Mouse (Mus musculus): Measurements from ENCODE around the gene Selenos. TPM values are rescaled to one million over a fixed set of nuclear protein-coding genes. Genes with fewer than 3 reads are reported as not detected.

Gene Selenos
- polyA plus RNA-seq (2012; rRNA removed), result 80.4 and 81.2 TPM in 2 replicates

DNA sequence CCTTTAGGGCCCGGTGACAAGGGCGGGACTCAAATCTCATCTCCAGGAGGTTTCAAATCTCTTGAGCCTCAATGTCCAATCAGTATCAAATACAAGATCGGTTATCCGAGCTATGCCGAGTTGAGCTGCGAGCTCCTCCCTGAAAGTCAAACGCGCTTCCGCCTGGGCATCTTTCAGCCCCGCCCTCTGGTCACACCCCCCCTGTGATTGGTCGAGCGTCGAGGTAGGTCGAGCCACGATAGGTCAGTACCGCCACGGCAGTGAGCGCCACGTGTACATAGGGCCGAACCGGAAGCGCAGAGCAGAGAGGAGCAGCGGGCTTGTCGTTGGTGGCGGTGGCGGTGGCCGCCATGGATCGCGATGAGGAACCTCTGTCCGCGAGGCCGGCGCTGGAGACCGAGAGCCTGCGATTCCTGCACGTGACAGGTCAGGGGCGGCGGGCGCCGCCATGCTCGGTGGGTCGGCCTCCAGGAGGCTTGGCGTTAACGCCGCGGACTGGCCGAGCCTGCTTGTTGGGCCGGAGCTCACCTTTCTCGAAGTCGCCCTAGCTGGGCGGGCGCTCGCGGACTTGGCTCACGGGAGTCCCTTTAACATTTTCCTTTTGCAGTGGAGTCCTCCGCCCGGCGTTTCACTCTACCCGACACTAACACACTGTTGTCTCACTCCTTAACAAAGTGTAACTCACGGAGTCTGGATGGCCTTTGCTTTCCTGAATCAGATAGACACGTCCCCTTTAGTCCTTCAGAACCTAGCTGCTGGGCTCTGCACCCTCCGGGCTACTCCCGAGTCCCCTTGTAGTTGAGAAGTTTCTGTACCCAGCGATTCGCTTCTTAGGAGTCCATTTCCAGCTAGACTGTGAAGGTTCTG is at the start of gene Selenos:
TSS of gene Selenos (plus strand) at position 286 of the 867 bp plus-strand sequence.

DNA sequence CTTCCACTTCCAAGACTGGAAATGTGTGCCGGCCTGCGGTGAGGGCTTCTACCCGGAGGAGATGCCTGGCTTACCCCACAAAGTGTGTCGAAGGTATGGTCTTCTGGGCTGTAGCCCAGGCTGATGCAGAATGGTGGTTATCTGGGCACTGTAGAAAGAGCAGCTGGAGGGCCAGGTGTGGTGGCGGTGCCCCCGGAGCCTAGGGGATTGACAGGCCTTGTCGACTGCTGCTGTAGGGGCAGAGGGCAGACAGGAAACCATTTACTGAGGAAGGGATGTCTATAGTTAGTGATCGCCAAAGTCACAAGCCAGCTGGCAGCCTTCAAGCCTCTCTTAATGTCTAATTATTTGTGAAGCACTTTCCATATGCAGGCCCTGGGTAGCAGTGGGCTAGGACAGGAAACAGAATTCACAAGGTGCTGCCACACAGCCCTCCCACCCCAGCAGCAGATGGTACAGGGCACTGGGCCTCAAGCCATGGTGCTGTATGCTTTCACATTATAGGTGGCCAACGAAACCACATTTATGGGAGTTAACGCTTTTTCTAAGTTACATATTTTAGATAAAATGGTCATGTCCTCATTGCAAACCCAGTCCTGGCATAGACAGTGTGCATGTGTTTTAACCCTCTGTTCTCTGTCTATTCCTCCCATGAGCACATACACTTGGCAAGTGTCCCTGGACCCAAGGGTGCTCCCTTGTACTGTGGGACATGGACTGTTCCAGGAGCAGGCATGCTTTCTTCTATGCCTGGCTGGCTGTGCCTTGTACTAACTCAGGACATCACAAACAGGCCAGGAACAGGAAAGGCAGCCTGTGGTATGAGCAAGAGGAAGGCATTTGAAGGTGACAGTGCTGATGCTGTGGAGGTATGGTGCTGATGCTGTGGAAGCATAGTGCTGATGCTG is 35.6 kb upstream of the Selenos start, which contains the start of gene Gm45213:
TSS of gene Gm45213 (plus strand) at position 51 of the 908 bp plus-strand sequence.

DNA sequence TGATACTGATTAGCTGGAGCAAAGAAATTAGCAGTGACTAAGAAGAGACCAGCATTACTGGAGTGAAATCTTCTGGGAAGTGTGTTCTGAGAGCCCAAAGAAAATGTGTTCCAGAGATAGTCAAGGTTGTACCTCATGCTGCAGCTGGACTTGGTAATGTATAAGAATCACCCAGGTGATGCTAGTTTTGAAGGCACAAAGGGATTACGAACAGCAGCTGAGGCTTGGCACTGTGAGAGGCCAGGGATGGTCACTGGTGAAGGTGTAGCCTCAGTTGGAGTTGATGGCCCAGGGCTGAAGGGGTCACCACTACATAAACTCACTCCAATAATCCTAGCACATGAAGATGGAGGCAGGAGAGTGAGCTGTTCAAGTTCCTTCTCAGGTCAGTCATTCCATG is 20.7 kb upstream of the Selenos start, which contains the start of gene Snrpa1:
TSS of gene Snrpa1 (plus strand) at position 301 of the 400 bp plus-strand sequence.

DNA sequence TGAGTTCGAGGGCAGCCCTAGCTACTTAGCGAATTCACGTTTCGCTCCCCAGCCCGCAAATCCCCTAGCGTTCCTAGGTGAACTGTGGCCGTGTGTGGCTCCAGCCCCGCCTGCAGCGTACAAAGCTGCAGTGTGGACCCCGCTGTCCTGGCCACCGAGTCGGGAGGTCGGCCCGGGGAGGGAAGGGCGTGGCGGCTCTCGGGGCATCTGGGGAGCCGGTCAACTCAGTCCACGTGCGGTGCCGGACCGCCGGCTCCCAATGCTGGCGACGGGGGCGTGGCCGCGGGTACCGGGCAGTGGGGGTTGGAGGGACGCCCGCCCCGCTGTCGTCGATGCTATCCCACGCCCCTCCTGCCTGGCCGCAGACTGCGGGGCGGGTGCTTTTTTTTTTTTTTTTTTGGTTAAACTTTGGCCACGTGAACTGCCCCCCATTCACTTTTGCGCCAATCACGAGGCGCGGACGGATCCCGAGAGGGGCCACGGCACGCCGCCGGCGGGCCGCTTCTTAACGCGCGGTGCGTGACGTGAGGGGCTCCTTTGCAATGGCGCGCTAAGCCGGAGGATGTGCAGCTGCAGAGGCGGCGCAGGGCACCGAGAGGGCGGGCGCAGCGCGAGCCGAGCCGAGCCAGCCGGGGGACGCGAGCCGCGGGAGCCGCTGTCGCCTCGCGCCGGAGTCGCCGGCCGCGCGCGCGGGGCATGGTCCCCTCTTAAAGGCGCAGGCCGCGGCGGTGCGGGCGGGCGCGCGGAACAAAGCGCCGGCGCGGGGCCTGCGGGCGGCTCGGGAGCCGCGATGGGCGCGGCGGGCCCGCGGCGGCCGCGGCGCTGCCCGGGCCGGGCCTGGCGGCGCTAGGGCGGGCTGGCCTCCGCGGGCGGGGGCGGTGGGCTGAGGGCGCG is 29.8 kb downstream of the Selenos start, which contains the start of gene Chsy1:
TSS of gene Chsy1 (plus strand) at position 555 of the 894 bp plus-strand sequence.

Other genes starting within 250 kb of the Selenos start
- gene Pcsk6, start 217.9 kb upstream of the Selenos start, polyA plus RNA-seq (2012; rRNA removed), result 7.1 and 7.6 TPM in 2 replicates
- gene Gm45213, start 36.0 kb upstream of the Selenos start, polyA plus RNA-seq (2012; rRNA removed), result not detected in 2 replicates
- 26.1 and 30.0 TPM in 2 replicates for gene Snrpa1, start 20.6 kb upstream of the Selenos start, polyA plus RNA-seq (2012; rRNA removed)
- gene Chsy1, start 29.9 kb downstream of the Selenos start, polyA plus RNA-seq (2012; rRNA removed), result 5.2 and 5.3 TPM in 2 replicates

All from liver, embryonic 18 days (tissue).